Mouse (Mus musculus) kidney, embryonic 16.5 days (tissue): ENCODE data around the gene Nek8. TPM values are rescaled to one million over a fixed set of nuclear protein-coding genes. Genes with fewer than 3 reads are reported as not detected.

Experiments used
- ATAC-seq: fragments of 200-750 bp; cut with Nextera tagmentation; 2 replicates; pipeline ENCODE4 v1.8.0; 2017; ENCODE audit warnings: moderate TSS enrichment; ENCODE audit not compliant: low FRiP score, low TSS enrichment
- H3K27ac ChIP-seq: fragments of 300-500 bp; sonication (generic); 2 replicates; pipeline ENCODE4 v1.5.1; 2014; ENCODE audit warnings: low read length
- H3K27me3 ChIP-seq: fragments of 300-500 bp; sonication (generic); 2 replicates; pipeline ENCODE4 v1.6.1; 2014; ENCODE audit warnings: low read length, control low read depth, mixed read lengths; ENCODE audit not compliant: insufficient read depth
- H3K36me3 ChIP-seq: fragments of 300-500 bp; sonication (generic); 2 replicates; pipeline ENCODE4 v1.6.1; 2014; ENCODE audit warnings: low read length, control low read depth, mixed read lengths; ENCODE audit not compliant: insufficient read depth
- H3K4me1 ChIP-seq: fragments of 300-500 bp; sonication (generic); 2 replicates; pipeline ENCODE4 v1.6.1; 2014; ENCODE audit warnings: low read length, control low read depth, mixed read lengths; ENCODE audit not compliant: insufficient read depth
- H3K4me2 ChIP-seq: fragments of 300-500 bp; sonication (generic); replicated peaks from 2 replicates; pipeline ENCODE4 v1.6.1; 2014; ENCODE audit warnings: low read depth, low read length
- H3K4me3 ChIP-seq: fragments of 300-500 bp; sonication (generic); 2 replicates; pipeline ENCODE4 v1.5.1; 2014; ENCODE audit warnings: mild to moderate bottlenecking, low read length
- H3K9ac ChIP-seq: fragments of 300-500 bp; sonication (generic); replicated peaks from 2 replicates; pipeline ENCODE4 v1.6.1; 2014; ENCODE audit warnings: low read length
- H3K9me3 ChIP-seq: fragments of 300-500 bp; sonication (generic); 2 replicates; pipeline ENCODE4 v1.6.1; 2016; ENCODE audit warnings: low read length, control low read depth
- WGBS: fragments of 180-500 bp; shearing (Covaris S2); extraction: QIAGEN DNeasy Blood & Tissue Kit; methylation state at CpG from one replicate; pipeline ENCODE4 v1.1.7; 2014; 5-methylcytosine and 5-hydroxymethylcytosine counted together
- polyA plus RNA-seq: library from polyadenylated mRNA; unstranded; fragments of >200 nt; fragmentation: Nextera tagmentation; extraction: Ambion mirVana; gene quantifications from 2 replicates; pipeline ENCODE4 v1.2.1, GENCODE M21; 2015

The Nek8 gene
- polyA plus RNA-seq, 1 experiment from 2014 or later, result 29.1 TPM

GRCm38 (mm10) chr11:78168541-78169468 is 7.7 kb downstream of the Nek8 start:
- H3K4me3 ChIP-seq, result no peak overlapping the region
- no peaks in the 10 kb centered on the region for H3K27me3 ChIP-seq
- peaks cover 18% of the 10 kb centered on the region for H3K4me1 ChIP-seq
- ATAC-seq, result no peak
- H3K27ac ChIP-seq, result no peak overlapping the region
- peak overlapping the region; percentile 38 for H3K9ac ChIP-seq
- 0 out of 2 replicates have a peak, but pooled peaks cover 5% of the 10 kb centered on the region for H3K36me3 ChIP-seq
- no peaks in the 10 kb centered on the region for H3K9me3 ChIP-seq
- peak overlapping the region; percentile 34; the same call in 1 of the 2 replicates for H3K4me2 ChIP-seq
- 55% methylated on average over 19 of the region's 19 CpGs for WGBS

DNA sequence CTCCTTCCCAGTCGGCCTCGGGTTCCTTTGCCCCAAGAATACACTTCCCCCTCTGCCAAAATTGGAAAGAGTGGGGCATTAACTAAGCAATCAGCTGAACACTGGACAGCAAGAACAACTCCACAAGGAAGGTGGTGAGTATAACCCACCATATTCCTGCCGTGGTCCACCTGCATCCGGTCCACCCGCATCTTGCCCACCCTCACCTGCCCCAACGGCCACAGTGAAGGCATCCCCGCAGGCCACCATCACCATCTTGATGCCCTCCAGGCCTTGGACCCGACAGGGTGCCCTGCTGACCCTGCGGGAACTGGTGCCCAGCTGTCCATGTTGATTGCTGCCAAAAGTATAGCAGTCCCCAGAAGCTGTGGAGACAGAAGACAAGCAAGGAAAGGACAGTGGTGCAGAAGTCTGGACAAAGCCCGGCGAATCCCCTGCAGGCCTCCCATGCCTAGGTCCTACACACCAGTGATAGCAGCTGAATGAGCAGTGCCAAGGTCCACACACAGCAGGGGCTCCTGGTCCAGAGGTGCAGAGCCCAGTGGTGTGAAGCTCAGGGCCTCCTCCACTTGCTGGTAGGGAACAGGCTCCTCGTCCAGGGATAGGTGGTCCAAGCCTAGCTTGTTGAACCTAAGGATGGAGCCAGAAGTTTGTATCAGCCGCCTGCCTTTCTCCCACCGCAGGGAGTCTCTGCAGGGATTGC is 9.1 kb downstream of the Nek8 start:
- no peaks in the 10 kb centered on the region for H3K27me3 ChIP-seq

GRCm38 (mm10) chr11:78166640-78167039 is 9.8 kb downstream of the Nek8 start:
- Histone ChIP-seq H3K36me3 (peaks cover 12% of the 10 kb centered on the region), H3K27me3 (no peaks in the 10 kb centered on the region), H3K27ac (peak overlapping the region; percentile 97; the same call in 1 of the 2 replicates), H3K4me3 (no peak overlapping the region), H3K4me1 (peaks cover 36% of the 10 kb centered on the region), H3K4me2 (no peak overlapping the region), H3K9me3 (no peaks in the 10 kb centered on the region), H3K9ac (no peak overlapping the region)
- WGBS, result 64% methylated on average over 6 of the region's 6 CpGs
- no peak for ATAC-seq

More for the DNA sequence above, 9.1 kb downstream of the Nek8 start:
- Histone ChIP-seq H3K4me1 (peaks cover 30% of the 10 kb centered on the region), H3K27ac (no peak overlapping the region), H3K4me2 (no peak overlapping the region), H3K36me3 (0 out of 2 replicates have a peak, but pooled peaks cover 5% of the 10 kb centered on the region), H3K9me3 (no peaks in the 10 kb centered on the region), H3K4me3 (no peak overlapping the region), H3K9ac (no peak overlapping the region)
- 92% methylated on average over 14 of the region's 14 CpGs for WGBS
- no peak for ATAC-seq

- Histone ChIP-seq H3K4me1 (peaks cover 36% of the 10 kb centered on the region), H3K27ac (peak overlapping the region; percentile 97), H3K4me3 (peak overlapping the region; percentile 100), H3K9ac (peak overlapping the region; percentile 99), H3K4me2 (peak overlapping the region; percentile 84), H3K27me3 (no peaks in the 10 kb centered on the region), H3K9me3 (no peaks in the 10 kb centered on the region), H3K36me3 (peaks cover 14% of the 10 kb centered on the region)
- ATAC-seq, result no peak
- WGBS, result 44% methylated on average over 4 of the region's 4 CpGs
Measured at GRCm38 (mm10) chr11:78166161-78166560, 10.3 kb downstream of the Nek8 start.

DNA sequence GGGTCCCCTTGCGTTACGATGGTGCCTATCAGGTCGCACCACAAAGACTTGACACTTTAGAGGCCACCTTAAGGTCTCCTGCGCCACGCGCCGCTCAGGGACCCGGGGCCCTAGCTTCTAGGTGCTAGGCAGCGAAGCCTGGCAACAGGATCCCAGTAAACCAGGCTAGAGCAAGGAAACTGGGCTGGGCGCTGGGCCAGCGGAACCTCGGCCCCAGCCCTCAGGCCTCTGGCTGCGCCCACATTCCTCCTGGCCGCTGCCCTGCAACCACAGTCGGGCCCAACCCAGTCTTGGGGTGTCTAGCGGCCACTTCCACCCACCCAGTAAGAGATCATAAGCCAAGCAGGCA is 10.7 kb downstream of the Nek8 start:
- peaks cover 15% of the 10 kb centered on the region for H3K36me3 ChIP-seq
- no peaks in the 10 kb centered on the region for H3K9me3 ChIP-seq
- under 1% methylated on average over 16 of the region's 16 CpGs for WGBS
- peak overlapping the region; percentile 99 for H3K9ac ChIP-seq
- peak overlapping the region; percentile 84 for H3K4me2 ChIP-seq
- peaks cover 35% of the 10 kb centered on the region for H3K4me1 ChIP-seq
- H3K4me3 ChIP-seq, result peak overlapping the region; percentile 100
- H3K27ac ChIP-seq, result peak overlapping the region; percentile 97
- no peaks in the 10 kb centered on the region for H3K27me3 ChIP-seq
- ATAC-seq, result peak; percentile 7; the same call in 1 of the 2 replicates

DNA sequence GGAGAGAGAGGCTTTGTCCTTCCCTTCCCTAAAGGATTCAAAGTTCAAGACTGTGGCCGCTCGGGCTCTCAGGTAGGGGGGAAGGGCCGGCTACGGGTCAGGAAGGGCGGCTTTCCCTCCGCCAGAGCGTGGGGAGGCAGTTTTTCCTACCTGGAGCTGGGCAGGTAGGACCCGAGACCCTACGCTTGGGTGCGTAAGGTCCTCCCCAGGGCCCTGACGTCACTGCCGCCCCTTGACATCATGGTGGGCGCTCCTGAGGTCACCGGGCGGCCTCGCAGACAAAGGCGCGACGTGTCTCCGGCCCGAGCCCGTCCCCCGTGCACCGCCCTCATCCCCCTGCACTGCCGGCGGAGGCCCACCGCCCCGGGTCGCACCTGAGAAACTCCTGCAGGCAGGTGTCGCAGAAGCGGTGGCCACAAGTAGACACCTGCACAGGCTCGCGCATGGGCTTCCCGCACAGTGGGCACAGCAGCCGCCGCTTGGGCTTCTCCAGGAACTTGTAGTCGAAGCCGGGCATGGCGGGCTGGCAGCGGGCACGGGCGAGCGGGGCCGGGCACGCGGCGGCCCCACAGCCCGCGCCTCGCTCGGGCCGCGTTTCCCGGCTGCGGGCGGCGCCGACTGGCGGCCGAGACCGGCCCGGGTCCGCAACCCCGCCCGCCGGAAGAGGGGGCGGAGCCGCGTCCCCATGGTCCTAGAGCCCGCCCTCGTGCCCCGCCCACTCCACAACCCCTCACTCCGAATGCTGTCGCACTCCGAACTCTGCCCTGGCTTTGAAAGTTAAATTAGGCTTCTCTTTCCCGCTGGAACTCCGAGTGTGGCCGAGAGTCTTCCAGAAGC is 11.3 kb downstream of the Nek8 start, which contains the start of gene Traf4:
Traf4 (minus strand) TSS at position 666 of the 837 bp plus-strand sequence.
- peak; percentile 80 for ATAC-seq
- under 1% methylated on average over 71 of the region's 78 CpGs for WGBS
- peak within 1 kb of the TSS; percentile 100 for H3K4me3 ChIP-seq
- H3K4me1 ChIP-seq, result peaks cover 33% of the 10 kb centered on the region
- peak within 1 kb of the TSS; percentile 97 for H3K27ac ChIP-seq
- H3K9ac ChIP-seq, result peak within 1 kb of the TSS; percentile 99
- H3K4me2 ChIP-seq, result peak within 1 kb of the TSS; percentile 84
- H3K9me3 ChIP-seq, result no peaks in the 10 kb centered on the region
- H3K27me3 ChIP-seq, result no peaks in the 10 kb centered on the region
- peaks cover 20% of the 10 kb centered on the region for H3K36me3 ChIP-seq

- H3K27ac ChIP-seq, result peak overlapping the region; percentile 97
- H3K36me3 ChIP-seq, result peaks cover 26% of the 10 kb centered on the region
- peak overlapping the region; percentile 84 for H3K4me2 ChIP-seq
- peaks cover 36% of the 10 kb centered on the region for H3K4me1 ChIP-seq
- no peaks in the 10 kb centered on the region for H3K9me3 ChIP-seq
- no peak for ATAC-seq
- H3K27me3 ChIP-seq, result no peaks in the 10 kb centered on the region
- peak overlapping the region; percentile 99 for H3K9ac ChIP-seq
- peak overlapping the region; percentile 100 for H3K4me3 ChIP-seq
- WGBS, result 0% methylated on average over 14 of the region's 14 CpGs
Measured at GRCm38 (mm10) chr11:78164604-78164923, 11.9 kb downstream of the Nek8 start.

DNA sequence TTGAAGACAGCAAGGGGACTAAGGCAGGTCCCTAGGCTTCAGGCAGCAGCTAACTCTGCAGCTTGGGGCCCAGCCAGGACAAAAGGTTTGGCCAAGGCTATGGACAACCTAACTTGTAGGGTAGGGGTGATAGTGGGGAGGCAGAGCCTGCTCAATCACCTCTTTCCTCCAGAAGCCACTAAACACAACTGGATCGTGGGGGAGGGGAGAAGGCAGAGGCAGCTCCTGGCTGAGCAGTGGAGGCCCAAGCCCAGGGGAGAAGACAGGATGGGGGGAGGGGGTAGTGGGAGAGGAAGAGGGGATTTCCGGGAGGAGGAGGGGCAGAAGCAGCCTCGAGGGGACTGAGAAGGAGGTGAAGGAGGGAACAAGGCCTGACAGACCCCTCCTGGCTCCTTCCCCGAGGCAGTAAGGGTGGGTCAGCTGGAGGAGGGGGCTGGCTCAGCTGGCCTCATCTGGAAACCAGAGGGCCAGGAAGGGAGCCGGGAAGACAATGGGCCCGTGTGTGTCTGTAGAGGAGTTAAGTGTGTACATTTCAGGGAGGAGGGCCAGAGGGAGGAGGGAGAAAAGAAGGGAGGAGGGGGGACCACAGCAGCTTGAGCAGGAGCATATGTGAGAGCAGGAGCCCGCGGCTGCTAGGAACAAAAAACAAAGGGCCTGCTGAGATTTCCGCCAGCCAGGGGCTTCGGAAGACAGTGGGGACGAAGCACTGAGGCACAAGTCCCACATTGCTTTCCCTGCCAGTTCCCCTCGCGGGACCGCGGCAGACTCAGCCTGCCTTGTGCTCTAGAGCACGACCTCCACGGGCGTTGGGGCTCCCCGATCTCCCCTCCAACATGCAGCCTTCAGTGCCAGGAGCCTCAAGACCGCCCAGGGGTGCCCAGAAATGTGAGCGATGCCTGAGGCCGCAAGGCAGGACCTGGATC is 12.5 kb downstream of the Nek8 start:
- H3K9ac ChIP-seq, result peak overlapping the region; percentile 99
- no peaks in the 10 kb centered on the region for H3K27me3 ChIP-seq
- peak; percentile 61 for ATAC-seq
- peaks cover 40% of the 10 kb centered on the region for H3K4me1 ChIP-seq
- no peaks in the 10 kb centered on the region for H3K9me3 ChIP-seq
- peak overlapping the region; percentile 84 for H3K4me2 ChIP-seq
- H3K4me3 ChIP-seq, result peak overlapping the region; percentile 100
- peaks cover 28% of the 10 kb centered on the region for H3K36me3 ChIP-seq
- WGBS, result under 1% methylated on average over 22 of the region's 22 CpGs
- peak overlapping the region; percentile 97 for H3K27ac ChIP-seq
